Mouse (Mus musculus) T-cell, adult 2 months (primary cell): ENCODE data around the gene Spon1.

Experiments used
- DNase-seq: peaks from one replicate; pipeline ENCODE4 v3.0.0; 2022; ENCODE audit warnings: low spot score

Gene Spon1

GRCm38 (mm10) chr7:113778546-113778945, 12.7 kb downstream of the Spon1 start:
- no peak for DNase-seq

GRCm38 (mm10) chr7:113780286-113780685, 14.5 kb downstream of the Spon1 start:
- DNase-seq: no peak

- no peak for DNase-seq
These were observed 26.2 kb downstream of the Spon1 start for GRCm38 (mm10) chr7:113791991-113792390.

DNA sequence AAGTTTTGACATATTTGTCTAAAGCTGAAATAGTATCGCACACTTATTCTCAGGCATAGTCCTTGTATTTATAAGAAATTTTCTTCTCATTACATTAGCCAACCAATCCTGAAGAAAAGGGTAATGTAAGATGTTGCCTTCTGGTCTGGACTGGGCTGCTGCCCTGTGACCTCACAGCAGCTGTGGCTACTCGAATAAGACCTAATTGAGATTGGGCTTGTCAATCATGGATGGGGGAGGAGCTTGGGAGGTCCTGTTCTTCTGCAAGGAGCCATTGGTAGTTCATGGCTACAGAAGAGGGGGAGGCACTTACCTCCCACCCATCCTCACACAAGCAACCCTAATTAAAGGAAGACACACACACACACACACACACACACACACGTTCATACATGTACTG, 27.1 kb downstream of the Spon1 start:
- no peak for DNase-seq

DNA sequence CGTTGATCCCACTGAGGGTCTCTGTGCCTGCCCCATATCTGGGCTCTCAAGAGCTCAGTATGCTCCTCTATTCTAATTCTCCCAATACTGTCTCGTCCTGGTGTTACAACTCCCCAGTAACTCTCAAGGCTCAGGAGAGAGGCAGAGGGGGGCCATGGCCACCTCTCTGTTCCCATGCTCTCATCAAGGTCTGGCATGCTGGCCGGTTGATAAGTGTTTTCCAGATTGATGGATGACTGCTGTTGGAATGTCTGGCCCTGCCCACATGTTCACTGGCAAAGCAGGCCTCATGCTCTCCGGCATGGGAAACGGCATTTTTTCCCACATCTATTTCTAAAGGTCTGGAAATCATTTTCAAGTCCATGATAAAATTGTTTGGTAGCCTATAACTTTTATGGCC, 29.4 kb downstream of the Spon1 start:
- DNase-seq: no peak

DNA sequence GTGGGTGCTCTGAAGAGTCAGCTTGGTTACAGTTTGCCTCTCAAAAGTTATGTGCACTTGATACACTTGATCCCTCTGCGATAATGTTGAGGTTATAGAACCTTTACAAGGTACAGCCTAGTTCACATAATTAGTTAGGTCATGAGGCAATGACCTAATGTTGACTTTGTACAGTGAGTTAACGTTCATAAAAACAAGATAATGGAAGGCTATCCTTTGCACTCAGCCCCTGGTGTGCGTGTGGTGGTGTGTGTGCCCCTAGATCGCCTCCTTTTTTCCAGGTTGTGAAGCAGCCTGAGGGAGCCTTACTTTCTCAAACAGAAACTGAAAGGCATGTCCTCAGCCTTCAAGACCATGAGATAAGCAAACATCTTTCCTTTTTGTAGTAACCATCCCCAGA, 31.3 kb downstream of the Spon1 start:
- DNase-seq: no peak

- no peak for DNase-seq
These were observed 32.9 kb downstream of the Spon1 start for GRCm38 (mm10) chr7:113798605-113799255.

- DNase-seq: no peak
These were observed 44.0 kb downstream of the Spon1 start for GRCm38 (mm10) chr7:113809781-113810180.

DNA sequence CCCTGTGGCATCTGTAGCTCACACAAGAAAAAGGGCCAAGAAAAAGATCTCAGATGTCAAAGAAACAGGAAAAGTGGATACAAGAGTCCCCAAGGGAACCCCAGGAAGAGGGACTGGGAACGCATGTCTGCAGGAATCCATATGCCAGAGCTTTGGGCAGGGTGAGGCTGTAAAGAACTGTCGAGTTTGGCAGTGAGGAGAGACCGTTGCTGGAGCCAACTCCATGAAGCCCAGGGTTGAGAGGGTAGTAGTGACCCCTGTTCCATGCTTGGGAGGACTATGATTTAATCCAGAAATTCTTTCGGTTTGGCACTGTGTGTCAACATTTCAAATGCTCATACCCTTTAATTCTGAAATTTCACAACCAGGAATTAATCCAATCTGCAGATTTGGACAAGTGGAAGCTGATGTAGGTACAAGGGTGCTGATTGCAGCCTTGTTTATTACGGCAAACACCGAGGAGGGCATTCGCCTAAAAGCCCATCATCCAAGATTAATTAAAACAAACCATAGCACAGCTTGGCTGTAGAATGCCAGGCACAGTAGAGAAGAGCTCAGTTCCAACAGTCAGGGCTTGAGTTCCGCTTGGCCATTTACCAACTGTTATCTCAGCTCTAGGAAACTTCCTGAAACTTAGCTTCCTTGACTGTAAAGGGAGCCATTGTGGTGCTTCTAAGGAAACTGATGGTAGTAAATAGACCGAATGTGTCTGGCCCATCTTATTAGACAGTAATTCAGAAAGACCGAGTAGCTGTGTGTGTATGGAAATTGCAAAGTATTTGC, 45.8 kb downstream of the Spon1 start:
- DNase-seq: no peak

GRCm38 (mm10) chr7:113814101-113814779, 48.4 kb downstream of the Spon1 start:
- DNase-seq: no peak

- no peak for DNase-seq
These were observed 49.9 kb downstream of the Spon1 start for GRCm38 (mm10) chr7:113815726-113816125.

GRCm38 (mm10) chr7:113816827-113817334, 51.1 kb downstream of the Spon1 start:
- no peak for DNase-seq

GRCm38 (mm10) chr7:113818116-113818515, 52.3 kb downstream of the Spon1 start:
- DNase-seq: no peak

GRCm38 (mm10) chr7:113820213-113820612, 54.4 kb downstream of the Spon1 start:
- DNase-seq: no peak

DNA sequence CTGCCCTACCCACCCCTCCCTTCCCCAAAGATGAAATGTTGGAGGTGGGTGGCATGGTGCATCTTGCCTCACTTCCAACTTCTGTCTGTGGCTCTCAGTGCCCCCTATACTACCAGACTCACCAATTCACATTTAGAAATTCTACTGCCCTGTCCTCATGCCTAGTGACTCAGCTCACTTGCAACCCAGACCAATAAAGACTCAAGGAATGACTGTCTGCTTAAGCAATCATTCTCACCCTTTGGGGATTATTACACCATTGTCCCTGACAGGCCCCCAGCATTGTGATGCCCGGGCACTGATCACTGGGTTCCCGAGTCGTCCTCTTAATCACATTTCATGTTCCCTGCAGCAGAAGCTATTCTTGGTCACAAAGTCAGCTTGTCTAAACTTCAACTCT, 57.2 kb downstream of the Spon1 start:
- DNase-seq: no peak

- DNase-seq: no peak
These were observed 58.9 kb downstream of the Spon1 start for GRCm38 (mm10) chr7:113824651-113825050.

DNA sequence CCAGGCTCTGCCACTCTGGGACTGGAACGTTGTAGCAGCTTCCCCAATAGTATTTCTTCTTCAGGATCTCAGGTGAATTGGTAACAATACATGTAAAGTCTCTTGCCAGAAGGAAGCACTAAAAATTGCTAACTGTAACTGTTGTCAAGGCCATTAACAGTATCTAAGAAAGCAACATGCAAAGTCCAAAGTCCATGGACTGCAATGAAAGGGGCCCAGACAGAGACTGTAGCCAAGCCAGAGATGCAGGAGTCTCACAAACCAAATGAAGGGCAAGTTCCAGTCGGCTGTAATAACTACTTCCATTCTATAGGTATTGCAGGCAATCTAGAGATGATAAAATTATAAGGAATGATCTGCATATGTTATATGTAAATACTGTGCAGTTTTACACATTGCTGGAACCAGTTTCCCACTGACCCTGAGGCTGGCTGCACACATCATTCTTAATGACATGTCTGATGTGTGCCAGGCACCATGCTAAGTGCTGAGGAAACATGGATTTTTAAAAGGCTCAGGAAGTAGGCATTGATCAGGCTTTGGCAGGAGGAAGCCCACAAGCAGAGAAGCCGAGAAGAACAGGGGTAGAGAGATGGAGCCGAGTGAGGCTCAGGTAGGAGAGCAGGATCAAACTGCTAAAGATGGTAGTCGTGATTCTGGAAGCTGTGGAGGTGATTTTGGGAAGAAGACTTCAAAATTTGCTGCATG, 59.9 kb downstream of the Spon1 start:
- no peak for DNase-seq

- DNase-seq: no peak
These were observed 60.7 kb downstream of the Spon1 start for GRCm38 (mm10) chr7:113826510-113826909.

GRCm38 (mm10) chr7:113828122-113828571, 62.3 kb downstream of the Spon1 start:
- no peak for DNase-seq

DNA sequence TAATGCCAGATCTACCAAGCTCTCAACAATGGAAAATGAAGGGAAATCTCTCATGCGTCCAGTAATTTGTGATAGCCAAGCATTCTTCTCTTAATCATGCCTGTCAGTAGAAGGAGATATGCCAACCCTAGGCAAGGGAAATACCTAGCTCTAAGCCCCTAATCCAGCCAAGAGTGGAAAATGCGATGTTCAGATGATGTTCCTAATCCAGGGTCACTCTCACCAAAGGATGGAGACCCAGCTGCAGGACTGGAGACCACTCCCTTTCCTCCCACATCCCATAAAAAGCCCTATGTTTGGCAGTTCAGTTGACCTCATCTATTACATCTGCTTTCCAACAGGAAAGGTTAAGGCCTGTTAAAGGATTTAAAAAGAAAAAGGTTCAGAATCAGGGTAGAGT, 62.8 kb downstream of the Spon1 start:
- DNase-seq: no peak

DNA sequence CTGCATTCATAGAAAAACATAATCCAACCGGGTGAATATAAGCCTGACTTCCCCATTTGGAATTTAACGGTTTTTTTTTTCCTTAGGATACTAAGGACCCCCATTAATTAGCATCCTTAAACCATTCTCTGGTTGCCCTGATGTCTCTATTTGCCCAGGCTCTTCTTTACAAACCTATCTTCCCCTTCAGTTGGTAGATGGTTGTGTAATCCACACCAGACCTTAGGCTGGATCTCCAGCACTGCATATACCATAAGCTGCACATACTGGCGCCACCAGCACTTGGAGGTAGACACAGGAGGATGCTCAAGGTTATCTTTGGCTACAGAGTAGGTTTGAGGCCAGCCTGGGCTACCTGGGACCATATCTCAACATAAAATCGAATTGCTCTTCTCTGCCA, 71.4 kb downstream of the Spon1 start:
- no peak for DNase-seq

DNA sequence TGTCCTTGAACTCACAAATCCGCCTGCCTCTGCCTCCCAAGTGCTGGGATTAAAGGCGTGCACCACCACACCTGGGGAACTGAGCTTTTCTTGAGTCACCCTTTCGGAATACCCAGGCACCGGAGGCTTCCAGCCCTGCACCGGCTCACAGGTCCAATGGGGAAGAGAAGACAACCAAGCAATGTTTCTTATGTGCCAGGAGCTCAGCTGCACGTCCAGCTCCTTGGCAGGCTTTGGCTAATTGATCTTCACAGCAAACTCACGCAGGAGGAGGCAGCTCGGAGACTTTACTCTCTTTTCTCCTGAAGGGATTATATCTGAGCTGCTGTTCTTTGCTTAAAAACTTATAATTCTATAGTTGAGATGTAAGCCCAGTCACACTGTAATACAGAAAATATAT, 73.6 kb downstream of the Spon1 start:
- no peak for DNase-seq
